Mouse (Mus musculus): ENCODE data around the gene Ccser1.

The Ccser1 gene

DNA sequence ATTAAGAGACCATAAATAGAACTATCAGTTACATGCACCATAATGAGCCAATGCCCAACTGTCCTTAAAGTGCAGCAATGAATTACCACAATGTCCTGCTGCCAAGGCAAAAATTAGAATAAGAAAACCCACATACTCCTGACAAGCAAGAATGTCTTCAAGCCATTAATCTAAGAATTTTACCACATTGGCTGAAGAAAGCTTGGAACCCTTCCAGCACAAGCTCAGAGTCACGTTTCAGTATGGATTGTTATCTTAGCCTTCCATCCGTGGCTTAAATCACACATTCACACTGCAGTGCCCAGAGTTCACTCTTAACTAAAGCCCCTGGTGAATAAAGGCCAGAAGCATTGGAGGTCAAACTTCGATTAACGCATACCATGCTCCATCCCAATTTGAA, 115.4 kb downstream of the Ccser1 start:
- in situ Hi-C loops (cut with MboI, MseI), result loop anchor here (10.0 kb wide), 1 partner anchor 621 kb away; no protein-coding TSS in a partner anchor

DNA sequence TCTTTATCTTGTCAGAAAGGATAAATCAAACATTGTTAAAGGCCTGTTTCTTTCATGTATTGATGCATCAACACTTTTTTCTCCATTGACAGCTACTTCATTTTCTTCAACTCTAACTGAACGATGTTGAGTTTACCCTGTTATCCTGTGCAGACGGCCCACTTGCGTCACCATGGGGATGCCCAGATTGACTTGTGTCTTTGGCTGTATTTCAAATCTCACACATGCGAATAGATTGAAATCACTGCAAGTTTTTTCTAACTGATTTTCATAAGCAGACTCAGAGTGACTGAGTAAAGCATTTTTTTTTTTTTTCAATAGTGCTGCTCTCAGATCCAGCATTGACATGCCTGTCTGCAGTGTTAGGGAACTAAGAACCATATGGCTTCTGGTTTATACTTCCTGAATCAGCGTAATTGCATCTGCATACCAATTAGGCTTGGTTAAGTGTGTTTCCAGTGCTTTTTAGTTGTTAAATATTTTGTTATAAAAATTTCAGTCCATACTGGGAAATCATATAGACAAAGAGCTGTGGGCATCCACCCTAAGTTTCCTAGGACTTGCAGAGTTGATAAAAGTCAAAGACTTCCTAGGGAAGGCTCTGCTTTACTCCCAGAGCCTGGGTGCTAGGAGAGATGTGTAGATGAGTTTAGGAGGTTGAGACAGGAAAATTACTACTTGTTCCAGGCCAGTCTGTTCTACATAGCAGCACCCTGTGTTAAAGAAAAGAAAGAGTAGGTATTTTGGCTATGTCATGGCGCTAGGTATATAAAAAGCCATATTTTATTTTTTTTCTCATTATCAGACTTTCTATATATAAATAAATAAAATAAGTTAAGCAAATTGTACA, 116.3 kb downstream of the Ccser1 start:
- in situ Hi-C loops (cut with MboI, MseI), result loop anchor here (10.0 kb wide), 1 partner anchor 622 kb away; no protein-coding TSS in a partner anchor

DNA sequence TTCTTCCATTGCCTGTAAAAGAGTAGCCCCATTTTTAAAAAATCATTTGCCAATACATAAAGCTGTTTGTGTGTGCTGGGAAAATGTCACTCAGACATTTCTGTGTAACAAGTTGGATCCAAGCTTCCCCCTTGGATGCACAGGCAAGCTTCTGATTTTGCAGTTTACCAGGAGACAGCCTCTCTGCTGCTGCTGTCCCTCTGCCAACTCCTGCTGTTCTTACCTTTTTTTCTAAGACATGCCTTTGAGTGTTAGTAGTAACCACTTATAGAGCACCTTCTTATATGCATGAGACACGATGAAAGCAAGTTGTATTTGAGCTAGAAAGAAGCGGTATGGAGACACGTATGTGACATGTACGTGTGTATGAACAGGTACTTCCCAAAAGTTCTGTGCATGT, 120.3 kb downstream of the Ccser1 start:
- in situ Hi-C loops (cut with MboI, MseI), result loop anchor here (5.0 kb wide), 2 partner anchors 243 to 313 kb away; no protein-coding TSS in a partner anchor

DNA sequence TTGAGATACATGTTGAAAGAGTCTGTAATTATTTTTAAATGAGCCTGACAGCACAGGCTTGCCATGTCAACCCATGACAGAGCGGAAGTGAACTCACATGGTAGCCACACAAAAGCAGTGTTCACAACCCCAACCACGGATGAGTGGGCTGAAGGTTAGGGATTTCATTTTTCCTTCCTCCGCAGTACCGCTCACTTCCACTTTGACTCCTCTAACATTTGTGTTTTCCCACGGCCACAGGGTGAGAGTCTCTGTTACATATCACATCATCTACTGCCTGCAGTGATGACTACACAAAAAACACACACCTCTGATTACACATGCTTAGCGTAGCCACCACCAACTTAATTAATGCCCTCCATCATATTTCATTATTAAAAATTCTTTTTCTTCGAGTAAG, 120.9 kb downstream of the Ccser1 start:
- in situ Hi-C loops (cut with MboI, MseI), result loop anchor here (5.0 kb wide), 2 partner anchors 244 to 314 kb away; no protein-coding TSS in a partner anchor

DNA sequence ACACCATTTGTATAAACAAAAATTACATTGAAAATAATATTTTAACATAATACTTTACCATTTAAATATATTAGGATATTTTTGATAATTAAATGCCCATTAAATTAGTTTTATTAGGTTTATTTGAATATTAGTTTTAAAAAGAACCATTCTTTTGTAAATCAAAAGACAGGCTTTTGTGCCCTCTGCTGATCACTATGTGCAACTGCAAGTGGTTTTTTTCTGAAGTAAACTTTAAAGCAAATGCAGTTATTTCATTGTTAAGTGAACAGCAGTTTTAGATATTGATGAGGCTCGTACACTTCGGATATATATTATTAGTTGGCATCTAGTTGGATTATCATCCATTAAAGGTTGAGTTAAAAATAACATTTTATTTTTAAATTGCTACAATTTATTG, 121.5 kb downstream of the Ccser1 start:
- in situ Hi-C loops (cut with MboI, MseI), result loop anchor here (5.0 kb wide), 2 partner anchors 244 to 314 kb away; no protein-coding TSS in a partner anchor

DNA sequence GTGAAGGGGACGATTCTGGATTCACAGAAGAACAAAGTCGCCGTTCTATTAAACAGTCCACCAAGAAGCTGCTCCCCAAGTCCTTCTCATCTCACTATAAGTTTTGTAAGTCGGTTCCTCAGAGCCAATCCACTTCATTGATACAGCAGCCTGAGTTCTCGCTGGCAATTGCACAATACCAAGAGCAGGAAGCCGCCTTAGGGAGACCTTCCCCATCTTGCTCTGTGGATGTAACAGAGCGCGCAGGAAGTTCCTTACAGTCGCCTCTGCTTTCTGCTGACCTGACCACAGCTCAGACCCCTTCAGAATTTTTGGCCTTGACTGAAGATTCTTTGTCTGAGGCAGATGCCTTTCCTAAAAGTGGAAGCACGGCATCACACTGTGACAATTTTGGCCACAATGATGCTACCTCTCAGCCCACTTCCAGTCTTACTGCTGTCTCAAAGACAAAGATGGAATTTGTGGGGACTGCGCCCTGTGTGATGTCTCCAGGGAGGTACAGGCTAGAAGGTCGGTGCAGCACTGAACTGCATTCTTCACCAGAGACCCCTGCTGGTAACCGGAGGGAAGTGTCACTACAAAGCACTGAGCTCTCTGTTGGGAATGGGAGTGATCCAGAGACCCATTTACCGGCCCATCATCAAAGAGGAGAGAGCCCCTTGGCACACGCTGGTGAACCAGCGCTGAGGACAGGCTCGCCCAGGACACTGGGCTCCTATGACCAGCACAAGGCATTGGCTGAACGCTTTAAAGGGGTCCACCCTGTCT, 131.4 kb downstream of the Ccser1 start:
- in situ Hi-C loops (cut with MboI, MseI), result no loop called here

DNA sequence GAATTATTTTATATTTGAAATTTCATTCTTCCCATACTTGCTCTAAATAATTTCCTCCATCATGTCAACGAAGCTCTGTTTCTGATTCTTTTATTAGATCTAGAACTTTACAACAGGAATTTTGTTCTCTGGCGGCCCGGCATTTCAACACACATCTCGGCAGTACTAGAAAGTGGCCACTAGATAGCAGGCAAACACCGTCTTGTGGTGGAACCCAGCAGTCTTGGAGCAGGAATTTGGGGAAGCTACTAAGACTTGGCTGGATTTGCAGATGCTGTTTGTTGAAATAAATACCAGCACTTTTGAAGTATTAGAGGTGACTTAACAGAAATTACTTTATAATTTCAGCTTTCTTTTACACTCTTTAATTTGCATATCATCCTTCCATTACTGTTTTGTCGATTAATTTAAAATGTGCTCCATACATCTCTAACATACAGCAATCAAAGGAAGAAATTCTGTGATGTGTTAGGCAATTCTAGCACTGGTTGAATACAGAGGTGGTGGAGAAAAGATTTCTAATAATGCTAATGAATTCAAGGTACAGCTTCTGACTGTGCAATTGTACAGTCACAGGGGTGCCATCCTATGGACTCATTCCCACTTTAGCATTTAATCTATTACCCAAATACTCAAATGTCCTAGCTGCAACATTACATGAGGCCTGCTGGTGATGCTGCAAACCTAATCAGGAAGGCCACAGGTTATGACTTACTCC, 135.9 kb downstream of the Ccser1 start:
- in situ Hi-C loops (cut with MboI, MseI), result no loop called here

DNA sequence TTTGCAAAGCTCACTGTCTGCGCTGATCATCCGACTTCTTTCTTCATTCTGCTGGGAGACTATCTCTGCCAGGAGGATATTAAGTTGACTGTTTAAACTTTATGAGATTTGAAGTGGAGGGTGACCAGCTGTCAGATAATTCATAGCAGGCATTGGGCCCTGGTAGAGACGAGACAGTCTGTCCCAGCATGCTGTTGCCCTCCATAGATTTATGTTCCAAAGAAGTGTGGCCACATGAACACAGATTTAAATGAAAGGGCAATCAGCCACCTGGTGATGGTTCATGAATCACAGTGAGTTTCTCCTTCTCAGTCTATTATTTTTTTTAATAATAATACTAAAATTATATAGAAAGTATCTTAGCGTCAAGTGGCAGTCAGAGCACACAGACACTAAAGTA, 140.7 kb downstream of the Ccser1 start:
- in situ Hi-C loops (cut with MboI, MseI), result no loop called here

DNA sequence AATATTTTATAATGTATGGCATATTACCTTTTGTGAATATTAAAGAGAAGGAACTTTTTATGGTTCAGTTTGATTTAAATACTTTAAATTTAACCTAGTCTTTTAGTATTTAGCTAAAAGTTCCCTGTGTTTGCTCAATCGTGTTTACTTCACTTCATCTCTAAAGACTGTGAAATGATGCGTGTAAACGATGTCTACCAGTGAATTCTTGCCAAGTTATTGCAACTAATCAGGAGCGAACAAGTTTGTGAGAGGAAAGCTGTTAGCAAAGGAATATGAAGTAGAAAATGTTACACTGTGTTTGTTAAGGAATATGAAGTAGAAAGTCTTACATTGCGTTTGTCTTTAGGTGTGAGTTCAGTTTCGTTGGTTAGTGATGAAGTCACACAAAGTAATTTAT, 142.2 kb downstream of the Ccser1 start:
- in situ Hi-C loops (cut with MboI, MseI), result no loop called here

DNA sequence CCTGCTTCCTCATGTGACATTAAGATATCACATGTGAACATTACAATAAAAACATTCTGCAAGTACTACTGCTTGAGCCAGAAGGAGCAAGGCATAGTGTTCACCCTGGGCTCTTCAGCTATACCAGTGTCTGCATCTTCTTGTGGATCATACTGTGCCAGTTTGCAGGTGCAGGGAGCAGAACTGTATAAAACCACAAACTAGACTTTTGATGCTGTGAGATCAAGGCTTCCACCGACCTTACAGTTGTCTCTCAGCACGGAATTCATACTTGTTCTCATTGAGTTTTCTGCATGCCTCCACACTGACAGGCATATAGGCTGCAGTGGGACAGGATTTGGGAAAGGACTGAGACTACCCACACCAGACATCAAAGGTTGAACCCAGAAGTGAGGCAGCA, 146.0 kb downstream of the Ccser1 start:
- in situ Hi-C loops (cut with MboI, MseI), result no loop called here

DNA sequence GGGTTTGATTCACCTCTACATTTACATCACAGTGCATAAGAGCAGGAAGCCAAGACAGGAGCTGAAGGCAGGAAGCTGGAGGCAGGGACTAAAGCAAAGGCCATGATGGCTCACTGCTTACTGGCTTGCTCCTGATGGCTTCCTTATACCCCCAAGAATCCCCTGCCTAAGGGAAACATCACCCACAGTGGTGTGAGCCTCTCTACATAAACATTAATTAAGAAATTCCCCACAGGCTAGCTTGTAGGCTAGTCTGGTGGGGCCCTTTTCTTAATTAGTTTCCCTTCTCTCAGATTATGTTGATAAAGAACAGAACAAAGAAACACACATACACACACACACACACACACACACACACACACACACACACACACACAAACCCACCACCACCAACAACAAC, 148.9 kb downstream of the Ccser1 start:
- in situ Hi-C loops (cut with MboI, MseI), result no loop called here

DNA sequence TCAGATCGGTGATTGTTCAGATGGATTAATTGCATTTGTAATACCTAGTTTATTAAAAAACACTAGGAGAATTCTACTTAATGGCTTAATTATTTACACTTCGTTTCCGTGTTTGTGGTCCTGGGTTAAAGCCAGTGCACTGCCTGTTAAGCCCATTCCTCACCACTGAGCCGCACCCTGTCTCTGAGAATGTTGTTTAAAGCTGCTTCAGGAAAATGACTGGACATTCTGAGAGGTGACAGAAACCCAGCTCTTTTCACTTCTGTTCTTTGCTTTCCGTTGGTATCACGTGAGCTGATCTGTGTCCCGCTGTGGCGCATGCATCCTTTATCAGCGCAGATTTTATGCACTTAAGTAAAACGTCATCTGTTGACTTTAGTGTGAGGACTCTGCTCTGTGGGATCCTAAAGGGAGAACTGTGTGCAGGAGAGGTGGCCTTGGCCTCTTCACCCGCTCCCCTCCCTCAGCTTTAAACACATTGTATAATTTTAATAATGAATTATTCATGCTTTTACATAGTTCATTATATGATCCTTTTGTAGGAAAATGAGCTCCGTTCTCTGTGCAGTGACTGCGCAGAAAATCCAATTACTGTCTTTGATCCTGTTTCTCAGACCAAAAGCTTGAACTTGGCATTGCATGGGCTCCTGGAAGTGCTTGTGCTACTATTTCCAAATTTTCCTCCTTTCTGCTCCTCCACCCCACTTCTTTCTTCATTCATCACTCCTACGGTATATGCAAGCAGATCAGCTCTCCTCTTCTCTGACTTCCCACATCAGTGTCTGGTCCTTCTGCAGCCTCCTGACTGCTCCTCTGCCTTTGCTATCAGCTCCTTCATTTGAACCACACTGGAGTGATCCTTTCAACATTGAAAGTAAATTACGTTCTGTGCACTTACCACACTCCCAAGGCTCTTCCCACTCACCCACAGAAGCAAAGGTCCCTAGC, 149.7 kb downstream of the Ccser1 start:
- in situ Hi-C loops (cut with MboI, MseI), result no loop called here

DNA sequence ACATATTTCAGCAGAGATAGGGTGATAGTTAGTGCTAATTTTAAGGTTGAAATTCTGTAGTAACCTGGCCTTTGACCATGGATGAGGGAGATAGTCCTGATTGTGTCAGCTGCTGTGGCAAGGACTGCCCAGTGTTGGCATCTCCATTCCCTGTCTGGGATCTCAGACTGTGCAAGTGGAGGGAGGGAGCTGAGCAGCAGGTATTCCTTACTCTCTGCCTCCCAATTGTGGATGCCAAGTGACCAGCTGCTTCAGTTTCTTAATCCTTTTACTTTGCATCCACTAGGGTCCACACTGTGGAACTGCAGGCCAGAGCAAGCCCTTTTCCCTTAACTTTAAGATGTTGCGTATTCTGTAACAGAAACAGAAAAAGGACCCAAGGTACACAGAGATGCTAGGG, 154.3 kb downstream of the Ccser1 start:
- in situ Hi-C loops (cut with MboI, MseI), result no loop called here

DNA sequence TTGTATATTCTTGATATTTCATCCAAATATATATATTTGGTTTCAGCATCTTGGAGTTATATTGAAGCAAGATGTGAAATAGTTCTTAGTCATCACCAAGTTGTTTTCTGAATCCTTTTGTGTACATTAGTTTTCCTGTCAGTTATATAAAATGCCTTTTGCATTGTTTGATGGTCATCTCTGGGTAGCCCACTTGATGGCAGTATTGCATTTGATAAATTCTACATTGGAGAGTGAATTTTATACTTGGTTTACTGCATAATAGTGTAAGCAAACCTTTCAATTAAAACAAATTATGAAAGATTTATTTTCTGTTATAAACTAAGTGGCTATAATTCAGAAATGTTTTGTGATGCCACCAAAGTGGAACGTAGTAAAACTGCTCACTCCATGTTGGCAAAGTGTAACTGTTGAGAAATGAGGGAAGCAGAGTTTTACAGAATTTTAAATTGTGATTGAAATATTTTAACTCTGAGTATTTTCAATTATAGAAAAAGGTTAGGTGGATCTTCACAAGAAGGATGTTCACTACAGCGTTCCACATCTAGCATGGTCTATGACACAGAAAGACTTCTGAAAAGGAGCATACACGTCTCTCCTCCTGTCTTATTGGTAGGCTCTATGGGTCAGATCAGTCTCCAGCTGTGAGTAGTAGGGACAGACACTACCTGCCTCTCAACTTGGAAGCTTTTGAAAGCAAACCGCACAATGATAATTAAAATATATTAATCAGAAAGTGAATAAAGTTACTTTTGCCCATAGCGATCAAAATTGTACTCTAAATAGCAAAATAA, 167.1 kb downstream of the Ccser1 start:
- in situ Hi-C loops (cut with MboI, MseI), result no loop called here

DNA sequence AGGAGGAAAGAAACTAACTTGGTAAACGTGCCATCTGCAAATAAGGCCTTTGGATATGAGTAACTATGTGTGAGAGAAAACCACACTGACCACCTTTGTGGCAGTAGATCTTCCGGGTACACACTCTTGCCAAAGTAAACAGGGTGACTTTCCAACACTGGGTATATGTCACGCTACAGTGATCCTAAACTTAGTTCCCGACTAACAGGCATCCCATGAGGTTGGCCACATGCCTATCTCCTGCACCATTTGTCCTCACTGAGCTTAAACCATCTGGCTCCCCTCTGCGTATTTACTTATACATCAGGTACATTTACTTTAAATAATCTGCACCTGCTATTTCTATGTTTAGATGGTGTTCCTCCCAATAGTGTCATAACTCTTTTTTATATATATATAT, 183.6 kb downstream of the Ccser1 start:
- in situ Hi-C loops (cut with MboI, MseI), result no loop called here

DNA sequence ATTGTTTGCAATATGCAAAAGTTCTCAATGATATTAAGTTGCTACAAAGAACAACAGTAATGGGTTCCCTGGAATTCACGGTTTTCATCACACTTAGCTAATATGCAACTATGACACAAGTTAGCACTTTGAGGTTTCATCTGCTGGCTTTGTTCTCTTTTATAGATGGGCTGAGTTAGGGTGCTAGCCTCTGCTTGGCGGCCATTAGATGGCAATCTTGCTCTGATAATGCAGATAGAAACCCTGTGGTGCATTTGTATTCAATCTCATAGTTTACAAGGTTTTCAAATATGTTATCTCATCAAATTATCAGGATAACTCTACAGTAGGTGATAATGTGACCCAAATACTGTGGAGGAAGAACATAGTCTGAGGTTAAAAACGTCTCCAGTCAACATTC, 202.4 kb downstream of the Ccser1 start:
- in situ Hi-C loops (cut with MboI, MseI), result no loop called here

DNA sequence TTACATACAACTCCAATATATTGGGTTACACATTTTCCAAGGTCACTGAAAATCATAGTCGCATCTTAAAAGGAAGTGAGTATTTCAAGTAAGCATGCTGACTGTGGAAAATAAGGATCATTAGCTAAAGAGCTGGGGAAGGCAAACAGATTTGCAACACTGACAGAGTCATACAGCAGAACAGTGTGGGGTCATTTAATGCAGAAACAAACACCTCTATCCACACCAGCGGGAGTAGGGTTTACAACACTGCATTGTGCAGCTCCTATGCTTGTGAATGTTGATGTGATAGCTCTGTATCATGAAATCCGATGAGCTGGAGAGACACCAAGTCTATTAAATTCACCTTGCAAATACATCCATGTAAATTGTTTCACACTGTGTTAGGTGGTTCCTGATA, 202.9 kb downstream of the Ccser1 start:
- in situ Hi-C loops (cut with MboI, MseI), result no loop called here

DNA sequence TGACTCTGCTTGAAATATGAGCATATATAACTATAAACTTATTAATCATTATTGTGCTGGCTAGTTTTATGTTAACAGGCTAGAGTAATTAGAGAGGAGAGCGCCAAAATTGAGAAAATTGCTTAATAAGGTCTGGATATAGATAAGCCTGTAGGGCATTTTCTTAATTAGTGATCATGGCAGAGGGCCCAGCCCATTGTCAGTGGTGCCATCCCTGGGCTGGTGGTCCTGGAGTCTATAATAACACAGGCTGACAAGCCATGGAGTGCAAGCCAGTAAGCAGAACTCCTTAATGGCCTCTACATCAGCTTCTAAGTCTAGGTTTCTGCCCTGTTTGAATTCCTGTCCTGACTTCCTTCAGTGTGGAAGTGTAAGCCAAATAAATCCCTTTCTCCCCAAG, 206.9 kb downstream of the Ccser1 start:
- in situ Hi-C loops (cut with MboI, MseI), result no loop called here

DNA sequence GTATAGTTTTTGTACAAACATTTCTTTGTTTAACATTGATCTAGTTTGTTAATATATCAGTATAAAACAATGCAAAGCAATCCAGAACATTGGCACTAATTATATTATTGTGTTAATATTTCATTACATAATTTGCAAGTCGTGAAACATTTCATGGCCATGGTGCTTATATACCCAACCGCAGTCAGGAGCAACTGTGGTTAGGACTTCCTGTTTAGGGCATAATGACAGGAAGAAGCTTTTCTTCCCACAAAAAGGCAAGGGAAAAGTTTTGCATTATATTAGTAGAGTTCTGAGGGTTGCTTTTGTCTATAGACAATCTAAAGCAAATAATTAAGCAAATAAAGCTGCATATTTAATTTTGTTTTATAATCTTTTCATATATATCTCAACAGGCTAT, 247.4 kb downstream of the Ccser1 start:
- in situ Hi-C loops (cut with MboI, MseI), result no loop called here

Measured in T-helper 1 cell (primary cell).